Mouse (Mus musculus): ENCODE measurements around the gene Dock9.

- no peak for TF ChIP-seq CTCF (IDR thresholded peaks at IDR 0.05; ENCODE audit: low read depth)
- no peak for TF ChIP-seq EP300 (IDR thresholded peaks at IDR 0.05; ENCODE audit: low read depth)
Observed at GRCm38 (mm10) chr14:121708244-121708643, 89.4 kb downstream of the Dock9 start.

Measured in heart, postnatal 0 days (tissue).